Mouse (Mus musculus) E14TG2a.4 (cell line): ENCODE measurements around the gene Foxp4.

Experiments
- CTCF ChIP-seq: conservative IDR thresholded peaks from 2 replicates; pipeline ENCODE4 v1.5.1; 2014; ENCODE audit warnings: low read length
- NANOG ChIP-seq: IDR thresholded peaks from 2 replicates; pipeline ENCODE4 v1.6.1; 2014; ENCODE audit warnings: borderline replicate concordance, low read length, mixed read lengths

GRCm38 (mm10) chr17:47921136-47921665 is 3.2 kb downstream of the Foxp4 start:
- TF ChIP-seq NANOG = no peak; the same call in 1 of the 2 replicates
- no peak for TF ChIP-seq CTCF
